Mouse (Mus musculus) stomach, embryonic 15.5 days (tissue): ENCODE measurements at regions not wholly inside any gene's neighbourhood (a gene's known extent, or its start where the extent isn't known, plus 50 kb on each side); places are given as distances from the start of the nearest gene placed in this dataset.

Experiments used
- ATAC-seq: fragments of 200-750 bp; cut with Nextera tagmentation; 2 replicates; pipeline ENCODE4 v1.8.0; 2017; ENCODE audit warnings: low read depth, moderate number of reproducible peaks, moderate TSS enrichment; ENCODE audit not compliant: insufficient read depth, low FRiP score
- H3K27ac ChIP-seq: fragments of 300-500 bp; sonication (generic); 2 replicates; pipeline ENCODE4 v1.5.1; 2015; ENCODE audit warnings: mild to moderate bottlenecking, inconsistent platforms
- H3K27me3 ChIP-seq: fragments of 300-500 bp; sonication (generic); replicated peaks from 2 replicates; pipeline ENCODE4 v1.6.1; 2015; ENCODE audit warnings: inconsistent platforms
- H3K36me3 ChIP-seq: fragments of 300-500 bp; sonication (generic); 2 replicates; pipeline ENCODE4 v1.6.1; 2015; ENCODE audit warnings: inconsistent platforms
- H3K4me1 ChIP-seq: fragments of 300-500 bp; sonication (generic); 2 replicates; pipeline ENCODE4 v1.6.1; 2015; ENCODE audit warnings: inconsistent platforms
- H3K4me2 ChIP-seq: fragments of 300-500 bp; sonication (generic); 2 replicates; pipeline ENCODE4 v1.6.1; 2015; ENCODE audit warnings: mild to moderate bottlenecking, inconsistent platforms
- H3K4me3 ChIP-seq: fragments of 300-500 bp; sonication (generic); replicated peaks from 2 replicates; pipeline ENCODE4 v1.5.1; 2015; ENCODE audit warnings: inconsistent platforms
- H3K9ac ChIP-seq: fragments of 300-500 bp; sonication (generic); 2 replicates; pipeline ENCODE4 v1.6.1; 2015; ENCODE audit warnings: inconsistent platforms
- H3K9me3 ChIP-seq: fragments of 300-500 bp; sonication (generic); 2 replicates; pipeline ENCODE4 v1.6.1; 2016; ENCODE audit warnings: inconsistent platforms
- WGBS: fragments of 180-500 bp; shearing (Covaris S2); methylation state at CpG from one replicate; pipeline ENCODE4 v1.1.7; 2015; 5-methylcytosine and 5-hydroxymethylcytosine counted together

DNA sequence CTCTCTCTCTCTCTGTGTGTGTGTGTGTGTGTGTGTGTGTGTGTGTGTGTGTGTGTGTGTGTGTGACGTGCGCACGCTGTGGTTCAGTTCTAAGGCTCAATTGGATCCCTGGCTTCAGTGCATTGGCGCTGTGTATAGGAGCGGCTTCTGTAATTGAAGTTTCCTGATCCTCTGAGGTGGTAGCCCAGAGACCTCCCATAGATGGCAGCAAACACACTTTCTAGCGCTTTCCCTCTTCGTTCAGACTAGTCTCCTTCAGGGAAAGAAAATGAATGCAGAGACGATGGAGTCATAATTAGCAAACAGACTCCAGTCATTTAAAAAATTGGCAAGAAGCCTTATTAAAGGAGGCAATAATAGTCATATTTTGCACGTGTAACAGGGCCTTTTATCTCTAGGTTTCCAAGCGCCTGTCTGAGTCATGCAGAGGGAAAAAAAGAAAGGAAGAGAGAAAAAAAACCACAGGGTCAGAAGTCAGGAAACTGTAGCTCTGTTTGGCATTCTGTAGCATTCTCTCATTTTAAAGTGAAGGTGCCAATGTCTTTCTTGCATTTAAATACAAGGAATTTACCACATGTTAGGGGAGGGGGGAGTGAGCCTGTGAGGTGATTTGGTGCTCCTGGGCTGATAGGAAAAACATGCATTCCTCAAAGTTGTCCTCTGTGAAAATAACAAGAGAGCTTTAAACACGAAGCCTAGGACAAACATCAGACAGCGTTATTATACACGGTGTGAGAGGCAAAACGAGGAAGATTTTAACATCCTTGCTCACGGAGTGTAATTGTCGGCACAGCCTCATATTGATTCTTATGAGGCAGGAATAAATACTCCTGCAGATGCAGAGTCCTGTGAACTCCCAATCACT, 439.4 kb upstream of the Kif2a start:
- Histone ChIP-seq H3K4me1 (no peaks in the 10 kb centered on the region; the same call in 1 of the 2 replicates), H3K9ac (no peak overlapping the region), H3K27ac (no peak overlapping the region), H3K36me3 (no peaks in the 10 kb centered on the region), H3K4me2 (peak overlapping the region; percentile 45), H3K9me3 (no peaks in the 10 kb centered on the region), H3K27me3 (no peaks in the 10 kb centered on the region), H3K4me3 (no peak overlapping the region)
- WGBS: 13% methylated on average over 16 of the region's 16 CpGs
- ATAC-seq: peak; percentile 60; the same call in 1 of the 2 replicates

DNA sequence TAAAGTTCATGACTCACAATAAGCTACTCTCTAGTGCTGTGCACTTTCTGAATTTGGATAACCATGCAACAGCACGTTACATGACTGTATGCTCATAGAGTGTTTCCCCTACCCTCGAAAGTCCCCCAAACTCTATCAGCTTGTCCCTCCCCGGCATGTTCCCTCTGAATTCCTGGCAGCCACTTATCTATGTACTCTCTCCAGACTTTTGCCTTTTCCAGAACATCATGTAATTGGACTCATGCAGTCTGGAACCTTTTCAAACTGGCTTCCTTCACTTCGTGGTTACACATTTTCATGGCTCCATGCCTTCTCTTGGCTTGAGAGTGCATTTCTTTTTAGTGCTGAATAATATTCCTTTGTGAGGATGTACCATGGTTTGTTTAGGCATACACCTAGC, 436.8 kb upstream of the Kif2a start:
- Histone ChIP-seq H3K4me1 (no peaks in the 10 kb centered on the region; the same call in 1 of the 2 replicates), H3K27ac (no peak overlapping the region), H3K36me3 (no peaks in the 10 kb centered on the region), H3K4me2 (no peak overlapping the region), H3K9ac (no peak overlapping the region), H3K4me3 (no peak overlapping the region), H3K27me3 (no peaks in the 10 kb centered on the region), H3K9me3 (no peaks in the 10 kb centered on the region)
- 79% methylated on average over 4 of the region's 4 CpGs for WGBS
- ATAC-seq: no peak

DNA sequence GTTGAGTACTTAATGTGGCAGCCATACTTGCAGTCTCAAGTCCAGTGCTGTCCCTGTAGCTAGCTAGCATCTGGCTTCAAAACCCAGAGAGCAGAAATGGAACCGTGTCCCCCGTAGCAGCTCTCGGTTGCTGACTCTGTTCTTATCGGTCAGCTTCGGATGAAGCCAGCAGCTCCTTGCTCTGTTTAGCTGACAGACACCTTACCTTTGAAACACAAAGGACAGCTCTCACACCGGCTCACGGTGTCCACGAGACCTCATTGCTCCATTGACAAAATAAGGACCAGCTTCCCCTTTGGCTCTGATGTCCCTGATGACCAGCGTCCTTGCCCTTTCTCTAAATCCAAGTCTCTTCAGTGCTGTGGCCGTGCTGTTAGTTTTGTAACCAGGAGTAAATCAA, 435.3 kb upstream of the Kif2a start:
- Histone ChIP-seq H3K36me3 (no peaks in the 10 kb centered on the region), H3K27ac (no peak overlapping the region), H3K4me1 (no peaks in the 10 kb centered on the region; the same call in 1 of the 2 replicates), H3K4me3 (no peak overlapping the region), H3K9ac (no peak overlapping the region), H3K27me3 (no peaks in the 10 kb centered on the region), H3K9me3 (no peaks in the 10 kb centered on the region), H3K4me2 (no peak overlapping the region)
- no peak for ATAC-seq
- WGBS: 81% methylated on average over 10 of the region's 10 CpGs

DNA sequence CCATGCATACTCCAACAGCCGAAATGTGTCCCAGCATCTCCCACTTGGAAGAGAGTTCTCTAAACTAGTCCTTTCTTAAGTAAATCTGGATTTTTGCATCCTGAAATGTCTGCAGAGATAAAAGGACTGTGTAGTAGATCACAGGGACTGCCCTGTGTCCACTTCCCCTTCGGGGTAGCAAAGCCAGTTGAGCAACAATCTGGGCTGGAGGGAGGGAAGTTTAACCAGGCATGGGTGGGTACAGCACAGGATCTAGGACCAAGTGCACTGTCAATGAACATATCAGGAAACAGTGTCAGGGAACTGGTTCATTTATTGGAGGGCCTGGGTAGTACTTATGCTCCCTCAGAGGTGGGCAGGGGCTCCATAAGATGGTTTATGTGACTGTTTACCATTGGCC, 434.5 kb upstream of the Kif2a start:
- H3K4me2 ChIP-seq: no peak overlapping the region
- ATAC-seq: no peak; the same call in 1 of the 2 replicates

DNA sequence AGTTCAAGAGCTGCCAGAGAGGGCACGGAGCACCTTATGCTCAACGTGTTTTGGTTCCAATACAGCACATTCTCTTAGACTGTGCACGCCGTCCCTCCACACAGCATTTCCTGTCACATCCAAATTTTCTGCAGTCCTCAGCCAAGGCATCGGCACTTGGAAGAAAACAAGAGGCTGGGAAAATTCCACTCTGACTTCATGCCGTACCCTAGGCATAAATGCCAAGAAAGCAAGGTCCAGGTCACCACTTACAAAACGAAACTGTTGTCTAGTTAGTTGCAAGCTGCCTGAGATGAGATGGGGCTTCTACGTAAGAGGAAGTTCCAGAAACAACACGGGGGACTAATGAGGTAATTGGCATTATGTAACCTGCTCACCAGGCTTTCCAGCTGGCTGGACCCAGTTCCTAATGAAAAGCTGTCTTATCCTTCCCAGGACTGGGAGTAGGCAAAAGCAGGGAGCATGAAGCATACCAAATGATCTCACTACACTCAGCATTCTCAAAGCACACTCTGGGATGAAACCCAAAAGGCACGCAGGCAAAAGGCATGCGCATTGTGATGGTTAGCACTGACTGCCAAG, 427.8 kb upstream of the Kif2a start:
- no peak for ATAC-seq
- no peaks in the 10 kb centered on the region for H3K27me3 ChIP-seq
- whole genome bisulfite sequencing: 75% methylated on average over 11 of the region's 11 CpGs
- H3K4me1 ChIP-seq: no peaks in the 10 kb centered on the region
- H3K9me3 ChIP-seq: no peaks in the 10 kb centered on the region
- H3K9ac ChIP-seq: no peak overlapping the region
- no peak overlapping the region for H3K4me2 ChIP-seq
- H3K4me3 ChIP-seq: no peak overlapping the region
- H3K36me3 ChIP-seq: no peaks in the 10 kb centered on the region
- H3K27ac ChIP-seq: no peak overlapping the region

More for the DNA sequence above, 434.5 kb upstream of the Kif2a start:
- H3K4me3 ChIP-seq: no peak overlapping the region
- H3K36me3 ChIP-seq: no peaks in the 10 kb centered on the region
- H3K9ac ChIP-seq: no peak overlapping the region
- no peaks in the 10 kb centered on the region for H3K4me1 ChIP-seq
- H3K9me3 ChIP-seq: no peaks in the 10 kb centered on the region
- 69% methylated on average over 2 of the region's 2 CpGs for WGBS
- no peak overlapping the region for H3K27ac ChIP-seq
- H3K27me3 ChIP-seq: no peaks in the 10 kb centered on the region

DNA sequence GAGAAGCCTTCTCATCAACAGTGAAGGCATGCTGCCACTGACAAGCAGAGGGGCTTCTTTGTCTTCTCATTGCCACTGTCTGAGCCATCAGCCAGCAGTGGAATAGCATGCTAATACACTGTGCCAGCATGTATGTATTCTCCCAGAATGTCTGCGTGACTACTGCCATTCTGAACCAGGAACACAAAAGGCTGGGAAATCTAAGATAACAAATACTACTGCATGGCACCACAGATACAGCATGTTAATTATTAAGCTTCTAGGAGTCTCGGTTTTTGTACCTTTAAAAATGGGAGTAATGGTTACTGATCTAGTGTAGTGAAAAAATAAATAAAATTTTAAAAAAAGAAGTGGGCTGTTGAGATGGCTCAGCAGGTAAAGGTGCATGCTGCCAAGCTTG, 425.9 kb upstream of the Kif2a start:
- WGBS: 61% methylated on average over 2 of the region's 2 CpGs
- no peak overlapping the region for H3K9ac ChIP-seq
- no peaks in the 10 kb centered on the region for H3K27me3 ChIP-seq
- H3K9me3 ChIP-seq: no peaks in the 10 kb centered on the region
- no peak for ATAC-seq
- no peak overlapping the region for H3K4me2 ChIP-seq
- no peak overlapping the region for H3K4me3 ChIP-seq
- no peaks in the 10 kb centered on the region for H3K36me3 ChIP-seq
- no peak overlapping the region for H3K27ac ChIP-seq
- H3K4me1 ChIP-seq: no peaks in the 10 kb centered on the region

DNA sequence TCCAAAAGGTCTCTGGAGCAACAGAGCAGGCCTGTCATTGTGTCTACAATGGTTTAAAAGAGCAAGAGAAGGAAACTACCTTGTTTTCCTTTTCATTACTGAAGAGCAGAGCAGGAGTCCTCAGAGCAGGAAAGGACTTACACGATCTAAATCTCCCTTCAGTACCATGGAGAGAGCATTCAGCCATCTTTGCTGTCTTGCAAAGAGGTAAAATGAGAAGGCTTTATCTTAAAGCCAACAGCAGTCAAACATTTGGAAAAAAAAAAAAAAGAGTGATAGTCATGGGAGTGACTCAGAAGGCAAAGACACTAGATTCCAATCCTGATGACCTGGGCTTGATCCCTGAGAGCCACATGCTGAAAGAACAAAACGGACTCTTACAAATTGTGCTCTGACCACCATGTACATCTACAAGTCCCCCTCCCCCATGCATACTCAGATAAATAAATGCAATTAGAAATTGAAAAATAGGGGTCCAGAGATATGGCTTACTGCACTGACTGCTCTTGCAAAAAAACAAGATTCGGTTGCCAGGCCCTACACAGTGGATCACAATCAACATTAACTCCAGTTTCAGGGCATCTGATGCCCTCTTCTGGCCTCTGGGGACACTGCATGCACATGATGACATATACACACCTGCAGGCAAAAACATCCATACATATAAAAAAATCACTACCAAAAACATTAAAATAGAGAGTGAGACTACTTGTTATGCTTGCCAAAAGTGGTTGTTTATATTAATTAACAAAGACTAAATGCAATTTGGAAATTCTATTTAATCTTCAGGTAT, 397.6 kb upstream of the Kif2a start:
- Histone ChIP-seq H3K4me2 (no peak overlapping the region), H3K9ac (no peak overlapping the region), H3K4me1 (no peaks in the 10 kb centered on the region), H3K9me3 (no peaks in the 10 kb centered on the region), H3K27ac (no peak overlapping the region), H3K36me3 (no peaks in the 10 kb centered on the region), H3K4me3 (no peak overlapping the region), H3K27me3 (no peaks in the 10 kb centered on the region)
- ATAC-seq: no peak
- 68% methylated on average over 3 of the region's 3 CpGs for WGBS

DNA sequence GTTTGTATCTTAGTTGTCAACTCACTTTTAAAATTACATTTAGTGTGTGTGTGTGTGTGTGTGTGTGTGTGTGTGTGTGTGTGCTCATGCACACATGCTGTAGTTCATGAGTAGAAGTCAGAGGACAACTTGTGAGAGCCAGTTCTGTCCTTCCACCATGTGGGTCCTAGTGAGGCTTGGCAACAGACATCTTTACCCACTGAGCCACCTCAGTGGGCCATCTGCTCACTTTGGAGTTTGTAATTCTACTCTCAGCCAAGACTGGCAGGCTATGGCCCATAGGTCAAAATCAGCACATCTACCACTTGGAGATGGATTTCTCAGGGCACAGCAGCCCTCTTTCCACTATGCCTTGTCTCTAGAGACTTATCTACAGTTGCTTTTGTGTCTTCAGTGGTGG, 388.3 kb upstream of the Kif2a start:
- no peaks in the 10 kb centered on the region for H3K9me3 ChIP-seq
- no peak overlapping the region for H3K9ac ChIP-seq
- H3K4me1 ChIP-seq: no peaks in the 10 kb centered on the region
- no peak overlapping the region for H3K4me3 ChIP-seq
- H3K27ac ChIP-seq: no peak overlapping the region
- no peak for ATAC-seq
- H3K4me2 ChIP-seq: no peak overlapping the region
- no peaks in the 10 kb centered on the region for H3K36me3 ChIP-seq
- H3K27me3 ChIP-seq: no peaks in the 10 kb centered on the region

DNA sequence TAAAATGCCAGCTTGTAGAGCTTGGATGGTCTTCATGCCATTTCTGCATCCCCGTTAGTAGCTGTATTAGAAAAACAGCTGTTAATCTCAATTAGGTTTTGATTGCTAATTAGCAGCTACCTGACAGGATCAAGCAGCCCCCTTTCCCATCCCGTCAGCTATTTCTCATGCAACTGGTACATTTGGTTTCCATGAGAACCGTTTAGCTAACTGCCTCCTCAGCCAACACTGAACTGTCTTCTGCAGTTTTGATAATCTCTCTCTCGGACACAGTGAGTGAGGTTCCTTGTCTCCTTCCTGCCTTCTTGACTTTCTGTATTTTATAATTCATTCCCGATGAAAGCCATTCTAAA, 385.7 kb upstream of the Kif2a start:
- H3K36me3 ChIP-seq: no peaks in the 10 kb centered on the region
- H3K4me2 ChIP-seq: no peak overlapping the region
- H3K27me3 ChIP-seq: no peaks in the 10 kb centered on the region
- WGBS: 67% methylated on average over 5 of the region's 5 CpGs
- no peak for ATAC-seq
- H3K4me3 ChIP-seq: no peak overlapping the region
- H3K9me3 ChIP-seq: no peaks in the 10 kb centered on the region
- H3K27ac ChIP-seq: no peak overlapping the region
- H3K9ac ChIP-seq: no peak overlapping the region
- no peaks in the 10 kb centered on the region for H3K4me1 ChIP-seq

DNA sequence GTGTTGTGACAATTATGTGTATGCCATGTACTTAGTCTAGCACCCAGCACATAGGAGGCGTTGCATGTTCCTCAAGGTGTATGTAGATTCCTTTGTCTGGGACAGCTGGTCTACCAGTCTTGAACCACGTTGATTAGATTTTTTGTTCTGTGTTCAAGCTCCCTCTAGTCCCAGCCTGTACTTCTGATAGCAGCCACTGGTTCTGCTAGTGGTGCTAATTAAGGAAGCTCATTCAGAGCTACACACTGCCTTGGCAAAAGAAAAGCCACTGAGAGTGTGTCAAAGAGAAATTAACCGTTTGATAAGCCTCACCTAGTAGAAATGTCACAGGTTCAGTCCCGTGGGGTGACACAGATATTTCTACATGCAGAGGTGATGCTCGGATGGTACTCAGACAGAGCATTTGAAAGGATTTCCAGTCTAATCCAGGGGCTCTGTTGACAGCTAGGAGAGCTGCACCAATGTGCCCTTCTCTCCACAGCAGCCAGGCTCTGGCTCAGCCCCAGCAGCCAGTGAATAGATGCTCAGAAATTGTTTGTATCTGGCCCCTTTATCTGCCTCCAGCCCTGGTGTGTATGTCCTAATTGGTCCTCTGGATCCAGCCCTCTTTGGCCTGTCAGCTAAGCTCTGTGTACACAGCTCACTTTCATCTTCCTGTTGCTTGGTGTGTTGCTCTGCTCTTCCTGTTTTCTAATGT, 385.2 kb upstream of the Kif2a start:
- ATAC-seq: no peak
- 86% methylated on average over 5 of the region's 5 CpGs for WGBS

DNA sequence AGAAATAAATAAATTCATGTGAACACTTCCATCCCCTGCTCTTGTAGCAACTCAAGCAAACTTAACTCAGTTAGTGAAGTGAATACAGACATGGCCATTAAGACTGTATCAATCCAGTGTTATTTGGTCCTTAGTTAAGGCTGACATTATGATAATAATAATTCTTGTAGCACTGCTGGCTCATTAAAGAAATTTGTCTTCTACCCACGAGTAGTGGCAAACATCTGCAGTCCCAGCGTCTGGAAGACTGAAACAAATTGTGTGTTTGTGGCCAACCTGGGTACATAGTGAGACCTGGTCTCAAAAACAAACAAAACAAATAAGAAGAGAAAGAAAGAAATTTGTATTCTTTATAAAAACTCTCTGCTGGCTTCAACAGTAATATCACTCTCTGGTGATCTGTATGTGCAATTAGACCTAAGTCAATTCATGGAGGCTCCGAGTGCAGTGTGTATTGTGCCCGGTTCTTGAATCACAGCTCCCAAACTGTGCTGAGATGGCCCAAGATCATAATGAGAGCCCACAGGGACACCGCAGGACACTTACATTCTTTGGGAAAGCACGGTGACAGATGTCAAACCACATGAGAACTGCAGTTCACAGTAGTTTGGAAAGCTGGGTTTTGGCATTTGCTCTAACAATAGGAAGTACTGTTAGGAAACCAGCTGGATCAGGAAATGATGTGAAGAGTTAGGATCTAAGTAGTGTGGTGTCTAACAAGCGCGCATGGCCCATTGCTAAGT, 376.9 kb upstream of the Kif2a start:
- H3K4me3 ChIP-seq: no peak overlapping the region
- H3K4me2 ChIP-seq: no peak overlapping the region

More for the DNA sequence above, 385.2 kb upstream of the Kif2a start:
- H3K4me1 ChIP-seq: no peaks in the 10 kb centered on the region
- H3K36me3 ChIP-seq: no peaks in the 10 kb centered on the region
- no peak overlapping the region for H3K4me2 ChIP-seq
- H3K27ac ChIP-seq: no peak overlapping the region
- no peak overlapping the region for H3K4me3 ChIP-seq
- no peaks in the 10 kb centered on the region for H3K9me3 ChIP-seq
- no peaks in the 10 kb centered on the region for H3K27me3 ChIP-seq
- H3K9ac ChIP-seq: no peak overlapping the region

More for the DNA sequence above, 376.9 kb upstream of the Kif2a start:
- H3K4me1 ChIP-seq: no peaks in the 10 kb centered on the region
- H3K9me3 ChIP-seq: no peaks in the 10 kb centered on the region
- H3K27me3 ChIP-seq: no peaks in the 10 kb centered on the region
- no peak for ATAC-seq
- no peaks in the 10 kb centered on the region for H3K36me3 ChIP-seq
- no peak overlapping the region for H3K27ac ChIP-seq
- H3K9ac ChIP-seq: no peak overlapping the region
- 72% methylated on average over 8 of the region's 8 CpGs for WGBS
